Mouse (Mus musculus): ENCODE measurements at regions not wholly inside any gene's neighbourhood (a gene's known extent, or its start where the extent isn't known, plus 50 kb on each side); places are given as distances from the start of the nearest gene placed in this dataset.

DNA sequence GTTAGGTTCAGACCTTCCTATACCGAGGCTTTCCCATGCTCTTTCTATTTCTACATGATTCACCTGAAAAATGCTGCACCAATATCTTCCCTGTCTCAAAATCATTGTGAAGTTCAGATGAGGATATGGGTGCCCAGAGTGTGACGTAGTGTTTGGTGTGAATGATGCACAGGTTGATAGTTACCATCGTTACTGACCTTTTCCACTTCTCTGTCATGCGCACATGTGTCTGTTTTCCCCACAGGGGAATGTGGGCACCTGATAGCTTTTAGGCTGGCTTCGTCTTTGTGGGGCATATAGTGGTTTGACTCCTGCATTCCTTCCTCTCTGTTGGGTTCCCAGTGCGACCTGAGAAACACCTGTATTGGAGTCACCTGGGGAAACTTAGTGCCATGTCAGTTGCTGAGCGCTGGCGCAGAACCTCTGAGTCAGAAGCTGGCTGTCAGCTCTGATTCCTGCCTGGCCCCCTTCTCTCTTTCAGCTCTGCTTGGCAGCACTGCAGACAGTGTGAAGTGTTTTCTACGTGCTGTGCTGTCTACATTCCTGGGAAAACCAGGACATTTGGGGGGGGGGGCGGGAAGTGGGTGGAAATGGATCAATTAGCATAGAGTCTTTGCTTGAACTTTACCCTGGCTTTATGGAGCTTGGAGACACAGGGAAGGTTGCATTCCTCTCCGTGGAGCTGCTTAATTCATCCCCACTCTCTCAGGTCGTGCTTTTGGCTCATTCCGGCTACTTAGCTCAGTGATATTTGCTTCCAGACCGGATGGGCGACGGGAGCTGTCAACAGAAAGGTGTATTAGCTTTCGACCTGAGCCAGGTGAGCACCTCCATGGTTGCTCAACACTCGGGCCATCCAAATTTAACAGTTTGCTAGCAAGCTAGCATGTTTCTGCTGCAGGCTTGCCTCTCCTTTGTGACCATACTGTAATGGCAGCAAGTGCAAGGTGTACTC is 1281.4 kb upstream of the A1bg start:
- TF ChIP-seq CTCF (IDR thresholded peaks at IDR 0.05; ENCODE audit: extremely low read depth, insufficient read depth, insufficient read length, insufficient replicate concordance) (no peak), POLR2A (IDR thresholded peaks at IDR 0.05; ENCODE audit: low read depth, low read length) (no peak)

Measured in spleen, adult 2 months (tissue).